Mouse (Mus musculus) kidney, postnatal 14 days (tissue): ENCODE results near the gene Dpm3.
A peak's percentile ranks its signal among the peaks of the same experiment; 100 is the strongest.
"Not testable (repeated sequence)": the region's sequence is repeated elsewhere in the genome, so short reads cannot be mapped to it uniquely, and the experiment has no call there.

ENCODE experiments used
- DNase-seq: peaks from one replicate; pipeline ENCODE4 v3.0.0; 2022; ENCODE audit warnings: mixed read lengths

The Dpm3 gene

GRCm38 (mm10) chr3:89259076-89259475 lies at the start of gene Dpm3:
Dpm3 (plus strand) TSS chr3:89259358.
- no peak for DNase-seq

- no peak for DNase-seq
These were observed 49.4 kb upstream of the Dpm3 start for GRCm38 (mm10) chr3:89209731-89210130.

DNA sequence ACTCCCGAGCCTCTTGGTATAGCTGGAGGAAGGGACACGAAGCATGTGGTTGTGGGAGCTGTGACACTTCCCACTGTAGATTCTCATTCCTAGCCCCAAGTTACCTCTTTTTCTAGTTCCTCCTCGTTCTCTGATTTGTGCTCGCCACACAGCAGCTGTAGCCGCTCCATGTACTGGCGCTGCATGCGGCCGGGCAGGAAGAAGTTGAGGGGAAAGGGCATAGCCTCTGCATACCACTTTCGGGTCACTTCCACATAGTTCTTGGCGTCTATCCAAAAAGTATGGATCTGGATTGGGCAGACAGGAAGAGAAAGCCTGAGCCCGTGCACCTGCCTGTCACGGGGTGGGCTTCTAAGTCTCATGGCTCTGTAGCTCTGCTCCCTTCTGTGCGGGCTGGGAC lies 49.0 kb upstream of the Dpm3 start:
- peak; percentile 41 for DNase-seq

GRCm38 (mm10) chr3:89210731-89211130 lies 48.4 kb upstream of the Dpm3 start:
- peak; percentile 77 for DNase-seq

DNA sequence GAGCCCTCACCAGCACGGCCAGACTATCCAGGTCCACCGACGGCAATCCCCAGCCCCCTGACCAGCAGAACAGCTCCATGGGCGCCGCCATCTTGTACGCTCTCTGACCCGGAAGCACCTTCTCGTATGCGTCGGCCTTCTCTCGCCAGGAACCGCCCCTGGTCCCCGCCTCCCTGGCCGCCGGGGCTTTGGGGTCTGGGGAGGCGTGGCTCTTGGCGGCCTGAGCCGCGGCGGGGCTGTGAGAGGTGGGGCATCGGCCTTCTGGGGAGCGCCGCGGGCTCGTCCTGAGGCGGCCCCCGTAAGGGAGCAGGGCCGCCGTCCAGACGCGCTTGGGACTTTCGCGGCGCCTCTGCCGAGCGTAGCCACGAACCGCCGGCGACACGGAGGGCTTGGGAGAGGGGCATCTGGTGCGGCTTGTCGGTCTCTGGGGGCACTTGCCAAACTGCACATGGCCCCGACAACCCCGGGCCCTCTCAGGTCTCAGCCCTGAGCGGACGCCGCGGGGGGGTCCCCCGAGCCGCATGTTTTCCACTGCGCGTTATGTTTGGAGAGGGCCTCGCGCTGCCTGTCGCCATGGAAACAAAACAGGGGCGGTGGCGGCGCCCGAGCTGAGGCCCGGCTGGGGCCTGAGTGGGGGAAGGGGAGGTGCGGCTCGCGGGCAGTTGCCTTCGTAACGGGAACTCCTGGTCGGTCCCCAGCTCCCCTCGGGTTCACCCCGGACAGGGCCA lies 45.2 kb upstream of the Dpm3 start:
- peak; percentile 95 for DNase-seq

- no peak for DNase-seq
These were observed 44.3 kb upstream of the Dpm3 start, which contains the start of gene Thbs3 for GRCm38 (mm10) chr3:89214681-89215411. Thbs3 (plus strand) TSS chr3:89215180.

DNA sequence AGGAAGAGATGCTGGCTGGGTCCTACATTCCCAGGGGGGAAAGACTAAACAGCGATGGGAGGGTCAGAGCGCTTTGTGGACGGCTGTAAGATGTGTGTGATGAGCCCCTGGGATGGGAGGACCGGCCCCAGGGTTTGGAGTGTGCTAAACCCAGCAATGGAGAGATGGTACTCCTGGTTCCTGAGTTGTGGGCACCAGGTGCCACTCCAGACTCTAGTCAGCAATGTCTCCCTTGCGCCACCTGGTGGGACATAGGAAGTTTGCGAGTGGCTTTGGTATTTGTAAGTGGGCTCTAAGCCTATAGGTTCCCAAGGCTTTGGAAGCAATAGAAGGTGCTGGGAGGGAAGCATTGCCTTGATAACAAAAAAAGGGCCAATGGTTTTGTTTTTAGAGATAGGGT lies 43.3 kb upstream of the Dpm3 start:
- peak; percentile 89 for DNase-seq

DNA sequence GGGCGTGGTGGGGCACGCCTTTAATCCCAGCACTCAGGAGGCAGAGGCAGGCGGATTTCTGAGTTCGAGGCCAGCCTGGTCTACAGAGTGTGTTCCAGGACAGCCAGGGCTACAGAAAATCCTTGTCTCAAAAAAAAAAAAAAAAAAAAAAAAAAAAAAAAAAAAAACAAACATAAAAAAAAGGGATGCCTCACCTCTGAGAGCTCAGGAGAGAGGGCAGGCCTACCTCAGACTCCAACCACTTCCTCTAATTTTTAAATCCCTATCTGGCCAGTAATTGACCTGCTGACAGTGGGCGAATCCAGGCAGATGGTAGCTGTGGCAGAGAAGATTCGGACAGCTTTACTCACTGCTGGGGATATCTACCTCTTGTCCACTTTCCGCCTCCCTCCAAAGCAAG lies 42.8 kb upstream of the Dpm3 start:
- DNase-seq = not testable (repeated sequence)

GRCm38 (mm10) chr3:89218271-89218670 lies 40.9 kb upstream of the Dpm3 start:
- no peak for DNase-seq

- no peak for DNase-seq
These were observed 39.6 kb upstream of the Dpm3 start for GRCm38 (mm10) chr3:89219546-89219945.

DNA sequence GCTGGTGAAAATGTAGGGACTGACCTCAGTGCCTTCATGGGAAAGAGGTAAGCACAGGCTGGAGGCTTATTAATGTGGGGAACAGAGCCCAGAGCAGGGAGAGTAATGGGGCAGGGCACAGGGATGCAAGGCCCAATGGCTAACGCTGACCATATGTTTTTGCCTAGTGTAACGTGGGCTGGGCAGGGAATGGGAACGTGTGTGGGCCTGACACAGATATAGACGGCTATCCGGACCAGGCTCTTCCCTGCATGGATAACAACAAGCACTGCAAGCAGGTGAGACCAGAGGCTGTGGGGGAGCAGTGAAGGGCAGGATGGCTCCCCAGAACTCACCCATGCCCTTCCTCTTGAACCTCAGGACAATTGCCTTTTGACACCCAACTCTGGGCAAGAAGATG lies 38.0 kb upstream of the Dpm3 start:
- no peak for DNase-seq

DNA sequence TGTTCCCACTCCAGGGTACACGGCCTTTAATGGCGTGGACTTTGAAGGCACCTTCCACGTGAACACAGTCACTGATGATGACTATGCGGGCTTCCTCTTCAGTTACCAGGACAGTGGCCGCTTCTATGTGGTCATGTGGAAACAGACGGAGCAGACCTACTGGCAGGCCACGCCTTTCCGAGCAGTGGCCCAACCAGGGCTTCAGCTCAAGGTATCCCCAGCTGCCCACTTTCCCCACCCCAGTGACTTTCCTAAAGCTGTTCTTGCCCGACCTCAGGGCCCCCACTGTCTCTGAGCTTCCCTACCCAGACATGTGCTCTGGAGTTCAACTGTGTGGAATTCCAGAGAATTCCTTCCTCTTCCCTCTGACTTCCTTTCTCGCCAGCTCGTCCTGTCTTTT lies 34.4 kb upstream of the Dpm3 start:
- no peak for DNase-seq

- DNase-seq = no peak
These were observed 33.8 kb upstream of the Dpm3 start for GRCm38 (mm10) chr3:89225321-89225815.

DNA sequence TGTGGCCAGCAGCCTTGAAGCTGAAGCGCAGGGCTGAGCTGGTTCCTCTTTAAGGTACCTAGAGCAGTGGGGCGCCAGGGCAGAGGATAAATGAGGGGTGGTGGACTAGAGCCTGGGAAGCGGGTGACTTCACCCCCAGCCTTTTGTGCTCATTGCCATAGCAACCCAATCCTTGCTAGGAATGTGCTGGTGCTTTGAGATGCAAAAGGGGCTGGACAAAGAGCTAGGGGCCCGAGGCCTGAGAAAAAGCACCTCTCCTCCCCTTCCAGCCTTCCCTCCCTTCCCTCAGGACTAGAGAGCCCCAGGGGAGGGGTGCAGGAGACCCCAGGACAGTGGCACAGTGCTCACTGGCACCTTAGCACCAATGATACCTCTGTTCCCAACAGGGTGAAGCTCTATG lies 33.2 kb upstream of the Dpm3 start:
- DNase-seq = no peak

GRCm38 (mm10) chr3:89226361-89226760 lies 32.8 kb upstream of the Dpm3 start:
- DNase-seq = no peak

GRCm38 (mm10) chr3:89226900-89227299 lies 32.3 kb upstream of the Dpm3 start, which contains the start of gene Mtx1:
Mtx1 (minus strand) TSS chr3:89227088.
- no peak for DNase-seq

- peak; percentile 92 for DNase-seq
These were observed 31.6 kb upstream of the Dpm3 start for GRCm38 (mm10) chr3:89227307-89228179.

- DNase-seq = peak; percentile 93
These were observed 31.0 kb upstream of the Dpm3 start for GRCm38 (mm10) chr3:89228180-89228549.

- peak; percentile 68 for DNase-seq
These were observed 30.3 kb upstream of the Dpm3 start, which contains the start of gene Muc1 for GRCm38 (mm10) chr3:89228836-89229235. Muc1 (plus strand) TSS chr3:89229057.

GRCm38 (mm10) chr3:89229276-89229675 lies 29.9 kb upstream of the Dpm3 start:
- DNase-seq = no peak

DNA sequence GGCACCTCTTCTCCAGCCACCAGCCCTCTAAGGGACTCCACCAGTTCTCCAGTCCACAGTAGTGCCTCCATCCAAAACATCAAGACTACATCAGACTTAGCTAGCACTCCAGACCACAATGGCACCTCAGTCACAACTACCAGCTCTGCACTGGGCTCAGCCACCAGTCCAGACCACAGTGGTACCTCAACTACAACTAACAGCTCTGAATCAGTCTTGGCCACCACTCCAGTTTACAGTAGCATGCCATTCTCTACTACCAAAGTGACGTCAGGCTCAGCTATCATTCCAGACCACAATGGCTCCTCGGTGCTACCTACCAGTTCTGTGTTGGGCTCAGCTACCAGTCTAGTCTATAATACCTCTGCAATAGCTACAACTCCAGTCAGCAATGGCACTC lies 28.6 kb upstream of the Dpm3 start:
- no peak for DNase-seq

DNA sequence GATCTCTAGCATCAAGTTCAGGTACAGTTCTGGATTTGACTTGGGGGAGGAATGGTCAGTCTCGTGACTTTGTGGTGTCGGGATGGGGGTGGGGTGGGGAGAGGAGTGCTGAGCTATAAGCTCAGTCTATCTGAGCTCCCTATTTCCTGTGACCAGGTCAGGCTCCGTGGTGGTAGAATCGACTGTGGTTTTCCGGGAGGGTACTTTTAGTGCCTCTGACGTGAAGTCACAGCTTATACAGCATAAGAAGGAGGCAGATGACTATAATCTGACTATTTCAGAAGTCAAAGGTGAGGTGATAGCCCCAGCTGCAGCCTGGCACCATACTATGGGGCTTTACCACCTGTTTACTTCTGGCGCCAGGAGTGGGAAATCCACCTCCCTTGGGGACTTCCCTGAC lies 27.8 kb upstream of the Dpm3 start:
- no peak for DNase-seq

DNA sequence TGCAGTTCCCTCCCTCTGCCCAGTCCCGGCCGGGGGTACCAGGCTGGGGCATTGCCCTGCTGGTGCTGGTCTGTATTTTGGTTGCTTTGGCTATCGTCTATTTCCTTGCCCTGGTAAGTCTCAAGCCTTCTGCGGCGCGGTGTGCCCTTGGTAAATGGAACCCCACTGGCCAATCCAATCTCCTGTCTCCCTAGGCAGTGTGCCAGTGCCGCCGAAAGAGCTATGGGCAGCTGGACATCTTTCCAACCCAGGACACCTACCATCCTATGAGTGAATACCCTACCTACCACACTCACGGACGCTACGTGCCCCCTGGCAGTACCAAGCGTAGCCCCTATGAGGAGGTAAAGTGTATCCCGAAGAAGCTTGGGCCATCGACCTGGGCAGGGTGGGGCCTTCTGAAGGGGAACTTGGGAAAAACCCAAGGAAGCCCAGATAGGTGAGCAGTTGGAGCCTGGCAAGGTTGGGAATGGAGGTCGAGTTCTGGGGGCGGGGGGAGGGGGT lies 27.3 kb upstream of the Dpm3 start:
- no peak for DNase-seq
